ENCODE assay signal across 29 mouse cellular contexts in the genomic region with DNA sequence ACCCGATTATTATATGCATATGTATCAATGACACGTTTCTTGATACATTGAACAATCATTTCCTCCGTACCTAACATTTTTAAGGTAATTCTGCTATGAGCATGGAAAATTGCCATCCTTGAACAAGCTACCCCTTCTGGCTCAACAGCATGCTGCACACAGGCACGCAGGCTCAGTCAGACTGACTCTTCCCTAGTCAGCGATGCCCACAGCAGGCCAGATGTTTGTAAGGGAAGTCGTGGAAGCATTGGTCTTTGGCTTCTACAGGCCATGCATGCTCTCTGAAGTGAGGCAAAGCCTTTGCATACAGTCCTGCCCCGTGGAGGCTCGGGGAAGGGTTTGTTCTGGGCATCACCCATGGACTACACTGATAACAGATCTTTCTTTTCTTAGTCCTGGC.
DNase-seq lines count a peak whose midpoint lies in the region; ATAC-seq lines count a peak whose summit lies in the region.
"Had no signal": no experiment of that assay in that cellular context is flagged by ENCODE, and none has a peak within 500 bp of the region (broad histone marks: within the 10 kb centered on the region; RNA-seq: fewer than 3 reads in every experiment).

No protein-coding gene starts in this region.

- no peak overlapping the region for H3K9ac ChIP-seq in limb, embryonic 12.5 days (replicated peaks)
- H3K9ac ChIP-seq: embryonic facial prominence, embryonic 13.5 days; embryonic facial prominence, embryonic 15.5 days; forebrain, embryonic 12.5 days had no signal

- H3K27me3 ChIP-seq in limb, embryonic 12.5 days, result no peaks in the 10 kb centered on the region
- H3K27me3 ChIP-seq in limb, embryonic 10.5 days (ENCODE audit: low read depth, poor library complexity, severe bottlenecking), result no peaks in the 10 kb centered on the region
- H3K27me3 ChIP-seq: CH12.LX; embryonic facial prominence, embryonic 13.5 days; embryonic facial prominence, embryonic 15.5 days; forebrain, embryonic 12.5 days; Patski had no signal

- H3K9me3 ChIP-seq in limb, embryonic 12.5 days, result no peaks in the 10 kb centered on the region
- no peaks in the 10 kb centered on the region for H3K9me3 ChIP-seq in limb, embryonic 10.5 days (replicated peaks)
- H3K9me3 ChIP-seq: embryonic facial prominence, embryonic 13.5 days; embryonic facial prominence, embryonic 15.5 days; forebrain, embryonic 10.5 days; forebrain, embryonic 12.5 days; G1E had no signal

- 81% methylated on average over 8 of the region's 8 CpGs for WGBS in limb, embryonic 12.5 days
- 92% methylated on average over 8 of the region's 8 CpGs for WGBS in limb, embryonic 10.5 days

- no peak overlapping the region for H3K4me3 ChIP-seq in limb, embryonic 12.5 days (replicated peaks)
- H3K4me3 ChIP-seq in limb, embryonic 10.5 days, result no peak overlapping the region
- H3K4me3 ChIP-seq: embryonic facial prominence, embryonic 13.5 days; embryonic facial prominence, embryonic 15.5 days; erythroblast, embryonic 14.5 days; forebrain, embryonic 10.5 days; forebrain, embryonic 12.5 days had no signal

- H3K27ac ChIP-seq in limb, embryonic 12.5 days, result peak overlapping the region; percentile 53; the same call in 1 of the 2 replicates
- no peak overlapping the region for H3K27ac ChIP-seq in limb, embryonic 10.5 days
- H3K27ac ChIP-seq: embryonic facial prominence, embryonic 13.5 days; embryonic facial prominence, embryonic 15.5 days; forebrain, embryonic 10.5 days; forebrain, embryonic 12.5 days had no signal

- no peak overlapping the region for H3K4me2 ChIP-seq in limb, embryonic 12.5 days
- H3K4me2 ChIP-seq: embryonic facial prominence, embryonic 13.5 days; embryonic facial prominence, embryonic 15.5 days; forebrain, embryonic 12.5 days had no signal

- DNase-seq in limb, embryonic 10.5 days (ENCODE audit: low spot score), result no peak
- peak; percentile 8 for DNase-seq in urinary bladder, adult 2 months (ENCODE audit: low spot score)
- DNase-seq in urinary bladder, postnatal 25 days (ENCODE audit: low spot score), result no peak
- DNase-seq in NIH3T3 (ENCODE audit: low read depth), result peak; percentile 63
- DNase-seq in T-cell, adult 2 months (ENCODE audit: low spot score), result no peak
- no peak for DNase-seq in layer of hippocampus, postnatal 36 days
- DNase-seq: adrenal gland, adult 2 months; adrenal gland, postnatal 10 days; adrenal gland, postnatal 25 days; B cell, adult 2 months; cerebellum, adult 11 months; cerebellum, adult 18-20 months; cerebellum, adult 8-10 months; cerebellum, adult 9-11 months; cerebellum, postnatal 14 days; cerebellum, postnatal 36 days; embryo, embryonic 11 days had no signal

- H3K4me1 ChIP-seq in limb, embryonic 12.5 days (replicated peaks), result peaks cover 34% of the 10 kb centered on the region
- peaks cover 22% of the 10 kb centered on the region for H3K4me1 ChIP-seq in limb, embryonic 10.5 days
- H3K4me1 ChIP-seq: forebrain, embryonic 10.5 days had no signal

- peaks cover 17% of the 10 kb centered on the region for H3K36me3 ChIP-seq in limb, embryonic 12.5 days
- peaks cover 40% of the 10 kb centered on the region for H3K36me3 ChIP-seq in limb, embryonic 10.5 days
- H3K36me3 ChIP-seq: embryonic facial prominence, embryonic 13.5 days; embryonic facial prominence, embryonic 15.5 days; forebrain, embryonic 10.5 days; forebrain, embryonic 12.5 days; G1E had no signal

- ATAC-seq in limb, embryonic 12.5 days (ENCODE audit: insufficient number of reproducible peaks, insufficient read depth, low FRiP score, low TSS enrichment, low read depth), result no peak
- ATAC-seq: CD4-positive, CD25-positive, alpha-beta regulatory T cell, adult 4 months; forebrain, embryonic 14.5 days; forebrain, embryonic 16.5 days; Patski had no signal

Comparison
In these comparisons a context has a peak if more than half of its experiments do, and no peak if none do; other contexts are left out.
1. DNase-seq: peak in urinary bladder, adult 2 months (single experiment) and NIH3T3 (single experiment); none in limb, embryonic 10.5 days (single experiment), urinary bladder, postnatal 25 days (single experiment), T-cell, adult 2 months (single experiment) and layer of hippocampus, postnatal 36 days (0 of 2).